Mouse (Mus musculus) lung, embryonic 15.5 days (tissue): Measurements from ENCODE around the gene Slc12a7. TPM values are rescaled to one million over a fixed set of nuclear protein-coding genes. Genes with fewer than 3 reads are reported as not detected.

Source experiments
- ATAC-seq: fragments of 200-750 bp; cut with Nextera tagmentation; 2 replicates; pipeline ENCODE4 v1.8.0; 2017; ENCODE audit warnings: moderate number of reproducible peaks, borderline replicate concordance; ENCODE audit not compliant: low FRiP score, low TSS enrichment; ENCODE audit errors: extremely low read depth
- H3K27ac ChIP-seq: fragments of 300-500 bp; sonication (generic); 2 replicates; pipeline ENCODE4 v1.5.1; 2015; ENCODE audit warnings: moderate library complexity, mild to moderate bottlenecking, inconsistent platforms
- H3K27me3 ChIP-seq: fragments of 300-500 bp; sonication (generic); 2 replicates; pipeline ENCODE4 v1.6.1; 2015; ENCODE audit warnings: inconsistent platforms
- H3K36me3 ChIP-seq: fragments of 300-500 bp; sonication (generic); 2 replicates; pipeline ENCODE4 v1.6.1; 2015; ENCODE audit warnings: inconsistent platforms
- H3K4me1 ChIP-seq: fragments of 300-500 bp; sonication (generic); 2 replicates; pipeline ENCODE4 v1.6.1; 2015; ENCODE audit warnings: inconsistent platforms
- H3K4me2 ChIP-seq: fragments of 300-500 bp; sonication (generic); 2 replicates; pipeline ENCODE4 v1.6.1; 2015; ENCODE audit warnings: inconsistent platforms, mild to moderate bottlenecking, moderate library complexity
- H3K4me3 ChIP-seq: fragments of 300-500 bp; sonication (generic); 2 replicates; pipeline ENCODE4 v1.5.1; 2015; ENCODE audit warnings: mild to moderate bottlenecking, inconsistent platforms
- H3K9ac ChIP-seq: fragments of 300-500 bp; sonication (generic); 2 replicates; pipeline ENCODE4 v1.6.1; 2015; ENCODE audit warnings: inconsistent platforms
- H3K9me3 ChIP-seq: fragments of 300-500 bp; sonication (generic); 2 replicates; pipeline ENCODE4 v1.6.1; 2016; ENCODE audit warnings: inconsistent platforms
- WGBS: fragments of 180-500 bp; shearing (Covaris S2); methylation state at CpG from one replicate; pipeline ENCODE4 v1.1.7; 2015; 5-methylcytosine and 5-hydroxymethylcytosine counted together
- polyA plus RNA-seq: library from polyadenylated mRNA; unstranded; fragments of >200 nt; fragmentation: Nextera tagmentation; extraction: Ambion mirVana; gene quantifications from 2 replicates; pipeline ENCODE4 v1.2.1, GENCODE M21; 2015

The Slc12a7 gene
- polyA plus RNA-seq, 1 experiment from 2014 or later: 16.7 TPM

DNA sequence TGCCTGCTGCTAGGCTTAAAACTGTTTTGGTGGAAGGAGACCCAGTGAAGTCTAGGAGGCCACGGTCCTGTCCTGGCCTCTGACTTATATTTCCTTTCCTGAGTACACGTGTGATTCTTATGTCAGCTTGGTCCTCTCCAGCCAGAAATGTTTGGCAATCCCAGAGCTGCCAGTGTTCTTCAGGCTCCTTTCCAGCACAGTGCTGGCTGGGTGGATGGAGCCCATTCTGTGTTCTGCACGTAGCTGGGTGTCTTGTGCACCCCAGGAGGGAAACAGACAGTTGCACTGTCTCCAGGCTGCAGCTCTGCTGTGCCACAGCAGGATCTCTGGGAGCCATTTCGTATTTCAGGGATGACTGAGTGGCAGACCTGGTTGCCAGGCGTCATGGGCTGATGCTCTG lies 66.2 kb downstream of the Slc12a7 start:
- Histone ChIP-seq H3K4me2 (no peak overlapping the region), H3K4me3 (no peak overlapping the region), H3K9me3 (no peaks in the 10 kb centered on the region), H3K27me3 (no peaks in the 10 kb centered on the region), H3K36me3 (peaks cover 27% of the 10 kb centered on the region), H3K9ac (no peak overlapping the region), H3K27ac (no peak overlapping the region), H3K4me1 (no peaks in the 10 kb centered on the region)
- no peak for ATAC-seq
- WGBS: 84% methylated on average over 5 of the region's 5 CpGs

GRCm38 (mm10) chr13:73803450-73804178 lies 70.7 kb downstream of the Slc12a7 start:
- Histone ChIP-seq H3K36me3 (peaks cover 16% of the 10 kb centered on the region), H3K4me2 (no peak overlapping the region), H3K4me1 (no peaks in the 10 kb centered on the region), H3K9me3 (no peaks in the 10 kb centered on the region), H3K27me3 (no peaks in the 10 kb centered on the region), H3K9ac (no peak overlapping the region), H3K4me3 (no peak overlapping the region), H3K27ac (no peak overlapping the region)
- 78% methylated on average over 8 of the region's 8 CpGs for WGBS
- peak; percentile 53; the same call in 1 of the 2 replicates for ATAC-seq

DNA sequence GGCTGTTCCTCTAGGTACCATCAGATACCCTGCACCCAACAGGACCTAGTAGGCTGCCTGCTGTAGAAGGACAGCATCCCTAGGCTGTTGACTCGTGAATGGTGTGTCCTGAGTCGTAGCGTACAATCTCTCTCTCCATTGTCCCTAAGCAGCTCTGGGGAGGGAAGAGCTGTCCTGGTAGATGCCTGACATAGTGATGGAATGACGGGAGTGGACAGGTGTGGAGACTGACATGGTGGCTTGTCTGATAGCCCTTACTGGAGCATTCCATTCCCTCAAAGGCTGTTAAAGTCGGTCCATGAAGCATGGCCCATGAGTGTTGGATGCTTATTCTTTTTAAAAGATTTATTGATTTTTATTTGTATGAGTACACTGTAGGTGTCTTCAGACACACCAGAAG lies 72.0 kb downstream of the Slc12a7 start:
- no peaks in the 10 kb centered on the region for H3K27me3 ChIP-seq
- H3K36me3 ChIP-seq: peaks cover 17% of the 10 kb centered on the region
- no peak overlapping the region for H3K9ac ChIP-seq
- no peak overlapping the region for H3K27ac ChIP-seq
- no peak overlapping the region for H3K4me2 ChIP-seq
- no peaks in the 10 kb centered on the region for H3K4me1 ChIP-seq
- 88% methylated on average over 5 of the region's 5 CpGs for WGBS
- H3K9me3 ChIP-seq: no peaks in the 10 kb centered on the region
- no peak for ATAC-seq
- H3K4me3 ChIP-seq: no peak overlapping the region

DNA sequence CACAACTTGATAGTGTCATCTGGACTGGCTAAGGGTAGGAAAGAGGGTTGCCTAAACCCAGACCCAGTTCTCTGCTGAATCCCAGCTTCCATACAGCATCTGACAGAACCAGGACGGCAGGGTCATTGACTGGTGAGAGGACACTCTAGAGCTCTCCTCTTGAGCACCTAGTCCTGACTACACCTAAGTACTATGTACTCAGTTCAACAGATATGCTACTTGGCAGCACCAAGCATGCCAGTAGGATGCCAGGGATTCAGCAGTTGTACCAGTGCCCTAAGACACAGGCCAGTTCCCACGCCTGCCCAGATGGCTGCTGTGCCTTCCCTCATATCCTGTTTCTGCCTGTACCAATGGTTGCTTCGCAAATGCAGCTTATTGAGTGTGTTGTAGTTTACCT lies 80.0 kb downstream of the Slc12a7 start:
- Histone ChIP-seq H3K9ac (no peak overlapping the region), H3K4me3 (no peak overlapping the region), H3K4me2 (no peak overlapping the region), H3K27me3 (no peaks in the 10 kb centered on the region), H3K9me3 (no peaks in the 10 kb centered on the region), H3K4me1 (no peaks in the 10 kb centered on the region), H3K27ac (no peak overlapping the region), H3K36me3 (peaks cover 22% of the 10 kb centered on the region)
- no peak for ATAC-seq
- 85% methylated on average over 3 of the region's 3 CpGs for WGBS

GRCm38 (mm10) chr13:73814181-73814580 lies 81.3 kb downstream of the Slc12a7 start:
- Histone ChIP-seq H3K4me2 (no peak overlapping the region), H3K4me3 (no peak overlapping the region), H3K4me1 (no peaks in the 10 kb centered on the region), H3K36me3 (peaks cover 17% of the 10 kb centered on the region; the same call in 1 of the 2 replicates), H3K27ac (no peak overlapping the region), H3K27me3 (no peaks in the 10 kb centered on the region), H3K9ac (no peak overlapping the region), H3K9me3 (no peaks in the 10 kb centered on the region)
- no peak for ATAC-seq
- 88% methylated on average over 7 of the region's 7 CpGs for WGBS

GRCm38 (mm10) chr13:73816338-73816737 lies 83.4 kb downstream of the Slc12a7 start:
- Histone ChIP-seq H3K4me1 (no peaks in the 10 kb centered on the region), H3K27me3 (no peaks in the 10 kb centered on the region), H3K4me2 (no peak overlapping the region), H3K27ac (no peak overlapping the region), H3K4me3 (no peak overlapping the region), H3K36me3 (0 out of 2 replicates have a peak, but pooled peaks cover 5% of the 10 kb centered on the region), H3K9ac (no peak overlapping the region), H3K9me3 (no peaks in the 10 kb centered on the region)
- ATAC-seq: no peak
- WGBS: 73% methylated on average over 6 of the region's 6 CpGs

DNA sequence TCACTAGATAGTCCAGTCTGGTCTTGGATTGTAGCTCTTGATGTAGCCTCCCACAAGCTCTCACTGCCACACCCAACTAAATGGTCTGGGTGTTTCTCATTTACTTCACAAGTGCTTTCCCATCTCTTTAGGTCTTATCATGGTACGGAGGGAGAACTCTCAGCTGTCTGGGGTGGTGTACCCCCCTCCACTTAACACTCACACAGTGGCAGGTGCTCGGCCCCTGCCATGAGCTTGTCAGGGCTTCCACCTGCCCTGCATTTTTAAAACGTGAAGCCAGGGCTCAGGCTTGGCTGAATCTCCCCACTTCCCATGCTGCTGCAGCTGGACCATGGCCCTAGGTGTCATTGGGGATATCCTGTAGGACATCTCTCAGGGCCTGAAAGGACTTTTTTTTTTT lies 86.0 kb downstream of the Slc12a7 start:
- Histone ChIP-seq H3K4me2 (no peak overlapping the region), H3K27ac (no peak overlapping the region), H3K36me3 (0 out of 2 replicates have a peak, but pooled peaks cover 5% of the 10 kb centered on the region), H3K9me3 (no peaks in the 10 kb centered on the region), H3K27me3 (no peaks in the 10 kb centered on the region), H3K9ac (no peak overlapping the region), H3K4me3 (no peak overlapping the region), H3K4me1 (no peaks in the 10 kb centered on the region)
- ATAC-seq: no peak
- WGBS: 60% methylated on average over 3 of the region's 3 CpGs

DNA sequence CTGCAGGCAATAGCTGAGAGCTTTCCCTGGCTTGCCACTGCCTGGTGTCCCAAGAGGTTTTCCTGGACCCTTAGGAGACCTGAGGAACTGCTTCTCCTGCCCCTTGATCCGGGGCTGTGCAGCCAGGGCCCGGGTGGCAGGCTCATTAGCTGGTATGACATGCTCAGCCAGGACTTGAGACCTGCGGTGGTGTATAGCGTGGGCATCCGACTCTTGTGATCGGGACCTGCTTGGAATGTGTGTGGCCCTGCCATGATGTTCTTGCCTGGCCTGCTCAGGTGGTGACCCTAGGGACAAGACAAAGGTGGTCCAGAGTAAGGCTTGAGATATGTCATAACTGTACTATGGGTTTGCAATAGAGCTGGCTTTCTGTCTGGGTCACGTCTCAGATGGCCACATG lies 88.4 kb downstream of the Slc12a7 start:
- H3K27ac ChIP-seq: no peak overlapping the region
- whole genome bisulfite sequencing: 77% methylated on average over 7 of the region's 7 CpGs
- H3K27me3 ChIP-seq: no peaks in the 10 kb centered on the region
- H3K36me3 ChIP-seq: no peaks in the 10 kb centered on the region
- no peak overlapping the region for H3K4me2 ChIP-seq
- no peak overlapping the region for H3K9ac ChIP-seq
- ATAC-seq: no peak
- no peak overlapping the region for H3K4me3 ChIP-seq
- no peaks in the 10 kb centered on the region for H3K4me1 ChIP-seq
- H3K9me3 ChIP-seq: no peaks in the 10 kb centered on the region

DNA sequence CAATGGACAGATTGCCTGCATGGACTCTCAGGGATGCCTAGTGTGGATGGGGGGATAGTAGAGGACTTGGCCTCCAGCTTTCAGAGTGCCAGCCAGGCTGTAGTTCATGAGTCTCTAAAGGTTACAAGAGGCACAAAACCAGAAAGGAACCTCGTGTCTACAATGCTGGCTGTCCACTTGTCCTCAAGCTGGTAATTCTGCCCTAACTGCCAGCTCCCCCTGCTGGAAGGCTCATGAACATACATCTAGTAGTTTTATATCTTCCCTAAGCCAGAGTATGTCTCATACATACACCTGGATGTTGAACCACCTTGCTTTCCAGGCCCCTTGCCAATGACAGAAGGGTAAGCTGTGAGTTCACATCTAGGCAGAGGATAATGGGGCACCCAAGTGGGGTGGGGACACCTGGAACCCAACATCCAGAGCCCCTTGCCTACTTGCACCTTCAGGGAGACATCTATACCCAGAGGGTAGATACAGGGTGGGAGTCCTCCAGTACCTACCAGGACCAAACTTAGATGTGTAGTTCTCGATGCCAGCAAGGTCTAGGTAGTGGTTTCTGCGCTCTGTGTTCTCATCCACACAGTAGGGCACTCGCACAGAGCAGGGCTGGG lies 89.4 kb downstream of the Slc12a7 start:
- WGBS: 62% methylated on average over 4 of the region's 4 CpGs
- Histone ChIP-seq H3K9ac (no peak overlapping the region), H3K4me3 (no peak overlapping the region), H3K36me3 (no peaks in the 10 kb centered on the region), H3K4me2 (no peak overlapping the region), H3K9me3 (no peaks in the 10 kb centered on the region), H3K27ac (no peak overlapping the region), H3K4me1 (no peaks in the 10 kb centered on the region), H3K27me3 (no peaks in the 10 kb centered on the region)
- no peak for ATAC-seq

DNA sequence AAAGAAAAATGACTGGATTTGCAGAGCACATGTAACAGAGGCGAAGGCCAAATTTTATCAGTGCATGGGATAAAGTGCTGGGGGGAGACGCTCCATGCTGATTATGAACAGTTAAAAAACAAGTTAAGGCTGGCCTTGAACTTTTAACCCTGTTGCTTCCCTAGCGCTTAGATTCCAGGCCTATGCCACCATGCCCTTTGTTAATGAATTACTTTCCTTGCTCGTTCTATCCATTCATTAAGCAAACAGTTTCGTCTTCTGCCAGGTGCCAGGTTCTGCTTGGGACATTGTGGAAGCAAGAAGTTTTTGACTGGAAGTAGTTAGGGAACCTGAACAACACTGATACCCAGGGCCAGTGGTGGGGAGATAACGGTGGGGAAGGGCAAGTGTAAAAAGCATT lies 90.8 kb downstream of the Slc12a7 start:
- Histone ChIP-seq H3K4me2 (no peak overlapping the region), H3K4me3 (no peak overlapping the region), H3K36me3 (no peaks in the 10 kb centered on the region), H3K9ac (no peak overlapping the region), H3K27me3 (no peaks in the 10 kb centered on the region), H3K4me1 (no peaks in the 10 kb centered on the region), H3K9me3 (no peaks in the 10 kb centered on the region), H3K27ac (no peak overlapping the region)
- no peak for ATAC-seq
- 55% methylated on average over 6 of the region's 6 CpGs for WGBS

- no peaks in the 10 kb centered on the region for H3K4me1 ChIP-seq
- no peak overlapping the region for H3K9ac ChIP-seq
- no peak overlapping the region for H3K4me3 ChIP-seq
- WGBS: 57% methylated on average over 8 of the region's 8 CpGs
- no peak for ATAC-seq
- H3K27me3 ChIP-seq: no peaks in the 10 kb centered on the region
- H3K27ac ChIP-seq: no peak overlapping the region
- no peak overlapping the region for H3K4me2 ChIP-seq
- H3K9me3 ChIP-seq: no peaks in the 10 kb centered on the region
- H3K36me3 ChIP-seq: no peaks in the 10 kb centered on the region
Measured at GRCm38 (mm10) chr13:73827243-73827642, 94.3 kb downstream of the Slc12a7 start.

- Histone ChIP-seq H3K27me3 (no peaks in the 10 kb centered on the region), H3K36me3 (no peaks in the 10 kb centered on the region), H3K4me2 (no peak overlapping the region), H3K4me3 (no peak overlapping the region), H3K9ac (no peak overlapping the region), H3K27ac (no peak overlapping the region), H3K9me3 (no peaks in the 10 kb centered on the region), H3K4me1 (peaks cover 12% of the 10 kb centered on the region)
- no peak for ATAC-seq
- WGBS: 0% methylated on average over 2 of the region's 2 CpGs
Measured at GRCm38 (mm10) chr13:73831486-73831885, 98.6 kb downstream of the Slc12a7 start.
